ENCODE assay signal across 8 mouse cellular contexts in the genomic region with DNA sequence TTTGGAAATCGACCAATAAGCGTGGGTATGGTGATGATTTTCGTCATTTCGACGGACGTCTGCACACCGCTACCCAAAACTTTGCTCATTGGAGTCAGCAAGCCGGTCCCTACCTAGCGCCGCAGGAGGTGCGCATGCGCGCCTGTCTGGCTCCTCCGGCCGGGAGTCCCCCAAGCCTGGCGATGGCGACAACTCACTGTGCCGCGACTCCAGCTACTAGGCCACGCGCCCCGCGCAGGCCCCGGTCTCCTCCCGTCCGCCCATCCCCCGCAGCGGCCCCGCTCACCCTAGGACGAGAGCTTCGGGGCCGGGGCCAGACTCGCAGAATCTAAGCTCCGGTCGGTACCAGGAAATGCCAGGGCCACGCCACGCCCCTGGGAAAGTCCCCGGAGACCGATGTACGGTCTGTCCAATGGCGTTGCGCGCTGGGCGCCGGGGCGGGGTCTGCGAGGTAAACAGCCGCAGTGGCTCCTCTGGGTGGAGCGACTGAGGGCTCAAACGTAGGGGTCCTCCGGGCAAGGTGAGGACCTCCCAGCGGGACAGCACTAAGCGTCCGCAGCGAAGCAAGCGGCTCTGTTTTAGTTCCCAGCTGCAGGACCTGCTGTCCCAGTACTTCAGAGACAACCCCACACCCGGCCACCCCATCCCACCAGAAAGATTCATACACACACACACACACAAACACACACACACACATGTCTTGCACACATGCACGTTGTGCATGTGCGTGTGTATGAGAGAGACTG. TPM values are rescaled to one million over a fixed set of nuclear protein-coding genes. Genes with fewer than 3 reads are reported as not detected.
DNase-seq lines count a peak whose midpoint lies in the region; ATAC-seq and TF ChIP-seq lines count a peak whose summit lies in the region.

No protein-coding gene starts in this region.

- in situ Hi-C loops in ES-E14 (cut with MboI; ENCODE audit: low sequenced_read_pairs in 2 of 2, unreplicated experiment in 2 of 2): no loop called here

- peak overlapping the region; percentile 79 to 94 for H3K4me3 ChIP-seq in ES-E14 (ENCODE audit: insufficient read depth in 1 of 2, low read depth in 1 of 2, low read length in 2 of 2, poor library complexity in 1 of 2, severe bottlenecking in 1 of 2)
- H3K4me3 ChIP-seq in forebrain, embryonic 16.5 days (replicated peaks; ENCODE audit: low read length): peak overlapping the region; percentile 87
- peak overlapping the region; percentile 96 for H3K4me3 ChIP-seq in layer of hippocampus, adult 2 months
- H3K4me3 ChIP-seq in lung, embryonic 14.5 days (ENCODE audit: low read depth, low read length): peak overlapping the region; percentile 79
- peak overlapping the region; percentile 81 for H3K4me3 ChIP-seq in olfactory bulb, adult 2 months (ENCODE audit: insufficient read depth, low read depth, low read length)
- H3K4me3 ChIP-seq in thymus, adult 2 months (ENCODE audit: control insufficient read depth, insufficient read depth, low read length): peak overlapping the region; percentile 90

- H3K9ac ChIP-seq in ES-E14 (ENCODE audit: insufficient read depth, low read depth, low read length, poor library complexity, severe bottlenecking): peak overlapping the region; percentile 80
- H3K9ac ChIP-seq in forebrain, embryonic 16.5 days (replicated peaks; ENCODE audit: low read depth, low read length): peak overlapping the region; percentile 91
- peak overlapping the region; percentile 72 for H3K9ac ChIP-seq in lung, embryonic 14.5 days

- H3K27ac ChIP-seq in ES-E14 (ENCODE audit: insufficient read depth, low read depth, low read length, poor library complexity, severe bottlenecking): peak overlapping the region; percentile 54
- peak overlapping the region; percentile 83 for H3K27ac ChIP-seq in forebrain, embryonic 16.5 days (ENCODE audit: low read length)
- H3K27ac ChIP-seq in layer of hippocampus, adult 2 months: peak overlapping the region; percentile 94
- H3K27ac ChIP-seq in lung, embryonic 14.5 days (ENCODE audit: low read depth): peak overlapping the region; percentile 86
- peak overlapping the region; percentile 65 for H3K27ac ChIP-seq in olfactory bulb, adult 2 months (ENCODE audit: insufficient read depth, low read depth, low read length)
- peak overlapping the region; percentile 84 for H3K27ac ChIP-seq in thymus, adult 2 months (ENCODE audit: control insufficient read depth, insufficient read depth, low read length)

- peaks cover 23 to 28% of the 10 kb centered on the region in 2 experiments for H3K4me1 ChIP-seq in ES-E14 (ENCODE audit: control insufficient read depth in 2 of 2, insufficient read depth in 2 of 2, low read length in 2 of 2, poor library complexity in 1 of 2)
- H3K4me1 ChIP-seq in forebrain, embryonic 16.5 days (replicated peaks; ENCODE audit: control insufficient read depth, insufficient read depth, low read length): peaks cover 5% of the 10 kb centered on the region; the same call in 1 of the 2 replicates
- no peaks in the 10 kb centered on the region for H3K4me1 ChIP-seq in lung, embryonic 14.5 days (ENCODE audit: insufficient read depth)
- H3K4me1 ChIP-seq in olfactory bulb, adult 2 months (ENCODE audit: control insufficient read depth, insufficient read depth, low read length): peaks cover 13% of the 10 kb centered on the region
- peaks cover 47% of the 10 kb centered on the region for H3K4me1 ChIP-seq in thymus, adult 2 months (replicated peaks; ENCODE audit: control insufficient read depth, insufficient read depth, low read length)

- peak; percentile 88 for TF ChIP-seq POLR2A in olfactory bulb, adult 2 months (IDR thresholded peaks at IDR 0.05; ENCODE audit: insufficient read depth, low read depth, low read length)
- peak; percentile 94 for TF ChIP-seq POLR2A in thymus, adult 2 months (IDR thresholded peaks at IDR 0.05; ENCODE audit: control insufficient read depth, extremely low read depth, insufficient read depth, low read length, poor library complexity)

- intact Hi-C loops in heart, postnatal 36 days (cut with DNase I): no loop called here

- WGBS in forebrain, embryonic 16.5 days: under 1% methylated on average over 59 of the region's 59 CpGs
- under 1% methylated on average over 59 of the region's 59 CpGs for WGBS in lung, embryonic 14.5 days
- WGBS in olfactory bulb, adult 2 months: under 1% methylated on average over 59 of the region's 59 CpGs
- 1% methylated on average over 59 of the region's 59 CpGs for WGBS in thymus, adult 2 months

- peak overlapping the region; percentile 66 for H3K4me2 ChIP-seq in forebrain, embryonic 16.5 days (ENCODE audit: low read length)
- peak overlapping the region; percentile 70 for H3K4me2 ChIP-seq in lung, embryonic 14.5 days

- no peaks in the 10 kb centered on the region for H3K27me3 ChIP-seq in forebrain, embryonic 16.5 days (replicated peaks; ENCODE audit: control insufficient read depth, insufficient read depth, low read length)
- no peaks in the 10 kb centered on the region for H3K27me3 ChIP-seq in lung, embryonic 14.5 days (ENCODE audit: insufficient read depth, low read length)
- H3K27me3 ChIP-seq in thymus, adult 2 months (ENCODE audit: control insufficient read depth, insufficient read depth, low read length): no peaks in the 10 kb centered on the region

- H3K36me3 ChIP-seq in ES-E14 (ENCODE audit: control insufficient read depth, insufficient read depth, low read length, poor library complexity, severe bottlenecking): no peaks in the 10 kb centered on the region
- no peaks in the 10 kb centered on the region for H3K36me3 ChIP-seq in forebrain, embryonic 16.5 days (ENCODE audit: control insufficient read depth, insufficient read depth)
- no peaks in the 10 kb centered on the region for H3K36me3 ChIP-seq in lung, embryonic 14.5 days (ENCODE audit: insufficient read depth)
- H3K36me3 ChIP-seq in thymus, adult 2 months (ENCODE audit: control insufficient read depth, insufficient read depth, low read length): no peaks in the 10 kb centered on the region

- ATAC-seq in forebrain, embryonic 16.5 days: peak; percentile 100
- peak; percentile 99 for ATAC-seq in lung, embryonic 14.5 days (ENCODE audit: insufficient read depth)

- no peak for TF ChIP-seq CTCF in layer of hippocampus, adult 2 months (conservative IDR thresholded peaks at IDR 0.05)
- no peak for TF ChIP-seq CTCF in lung, embryonic 14.5 days (IDR thresholded peaks at IDR 0.05; ENCODE audit: low read depth)
- TF ChIP-seq CTCF in olfactory bulb, adult 2 months (IDR thresholded peaks at IDR 0.05; ENCODE audit: insufficient read depth, low read depth, low read length): no peak
- TF ChIP-seq CTCF in thymus, adult 2 months (IDR thresholded peaks at IDR 0.05; ENCODE audit: borderline replicate concordance, control insufficient read depth, extremely low read depth, insufficient read depth, low read length, poor library complexity): peak; percentile 56; the same call in 1 of the 2 replicates

- no peaks in the 10 kb centered on the region for H3K9me3 ChIP-seq in ES-E14 (ENCODE audit: control insufficient read depth, insufficient read depth, low read depth, low read length)
- H3K9me3 ChIP-seq in forebrain, embryonic 16.5 days (ENCODE audit: control insufficient read depth, low read length): no peaks in the 10 kb centered on the region
- H3K9me3 ChIP-seq in lung, embryonic 14.5 days (ENCODE audit: low read depth, low read length): no peaks in the 10 kb centered on the region

- peak; percentile 96 for DNase-seq in ES-E14 (ENCODE audit: low read depth, low spot score)
- peak; percentile 98 for DNase-seq in cerebellum, adult 11-12 months
- DNase-seq in heart, postnatal 36 days: peak; percentile 99 to 100
- peak; percentile 97 to 98 for DNase-seq in layer of hippocampus, adult 2 months (ENCODE audit: low spot score in 2 of 2)
- DNase-seq in lung, embryonic 14.5 days: peak; percentile 98
- peak; percentile 99 for DNase-seq in thymus, adult 2 months

TF ChIP-seq in ES-E14, 5 proteins besides CTCF, POLR2A, EP300 and RAD21:
- no peak for TF ChIP-seq CHD2 (IDR thresholded peaks at IDR 0.05; ENCODE audit: low read depth, low read length)
- no peak for TF ChIP-seq ZNF384 (IDR thresholded peaks at IDR 0.05; ENCODE audit: low read depth, low read length)
- TF ChIP-seq HCFC1 (IDR thresholded peaks at IDR 0.05; ENCODE audit: borderline replicate concordance, insufficient read depth, low read length): no peak; the same call in 1 of the 2 replicates
- TF ChIP-seq MAFK (IDR thresholded peaks at IDR 0.05; ENCODE audit: insufficient read depth, low read depth, low read length): no peak

RNA-seq across cellular contexts. Expression of a gene that starts 6.8 kb away (rescaled TPM):
- total RNA-seq in ES-E14 (2012; rRNA removed): 14.3 and 24.9 TPM in 2 replicates
- 12.7 and 13.2 TPM in 2 replicates for polyA plus RNA-seq in forebrain, embryonic 16.5 days (2015; fragmentation: Nextera tagmentation; extraction: Ambion mirVana)
- total RNA-seq in heart, postnatal 36 days (2021): 10 to 100 TPM; 29.2 to 29.4 TPM
- 10 to 100 TPM; 33.0 to 33.1 TPM for total RNA-seq in layer of hippocampus, adult 2 months (2021)
- polyA plus RNA-seq in lung, embryonic 14.5 days (2014; fragmentation: Nextera tagmentation; extraction: Ambion mirVana): 13.2 and 14.3 TPM in 2 replicates
- polyA plus RNA-seq in olfactory bulb, adult 2 months (2012; ENCODE audit: insufficient read depth, insufficient read length, low replicate concordance, missing spikeins): 110 TPM in 1 of 2 replicates, not detected in the other
- 114 and 121 TPM in 2 replicates for polyA plus RNA-seq in thymus, adult 2 months (2012; rRNA removed)

RNA-seq across cellular contexts. Expression of a gene that starts 53.7 kb away (rescaled TPM):
- 11.4 and 13.8 TPM in 2 replicates for total RNA-seq in ES-E14 (2012; rRNA removed)
- 17.4 and 18.0 TPM in 2 replicates for polyA plus RNA-seq in forebrain, embryonic 16.5 days (2015; fragmentation: Nextera tagmentation; extraction: Ambion mirVana)
- total RNA-seq in heart, postnatal 36 days (2021): 100 to 1,000 TPM; 189 to 218 TPM
- 1 to 10 TPM; 3.9 to 4.0 TPM for total RNA-seq in layer of hippocampus, adult 2 months (2021)
- polyA plus RNA-seq in lung, embryonic 14.5 days (2014; fragmentation: Nextera tagmentation; extraction: Ambion mirVana): 144 and 164 TPM in 2 replicates
- not detected in 2 replicates for polyA plus RNA-seq in olfactory bulb, adult 2 months (2012; ENCODE audit: insufficient read depth, insufficient read length, low replicate concordance, missing spikeins)
- 120 and 133 TPM in 2 replicates for polyA plus RNA-seq in thymus, adult 2 months (2012; rRNA removed)

Comparison
In these comparisons a context has a peak if more than half of its experiments do, and no peak if none do; other contexts are left out.
1. Peak in every context shown above with its lines: DNase-seq, ATAC-seq, H3K4me3 ChIP-seq and H3K27ac ChIP-seq.
2. RNA of a gene that starts 53.7 kb away (polyA plus RNA-seq): 144 to 164 TPM in lung, embryonic 14.5 days, 120 to 133 TPM in thymus, adult 2 months and 17.4 to 18.0 TPM in forebrain, embryonic 16.5 days; not detected in olfactory bulb, adult 2 months; every median in the first group is over 10 times any median in the second.